Mouse (Mus musculus) lung, postnatal 36 days (tissue): ENCODE results near the gene Rnf126.

Experiments
- DNase-seq: peaks from one replicate; pipeline ENCODE4 v3.0.0; 2022; ENCODE audit warnings: mixed read lengths

The Rnf126 gene

GRCm38 (mm10) chr10:79792339-79793040 lies 25.7 kb upstream of the Rnf126 start:
- no peak for DNase-seq

- DNase-seq, result no peak
Measured at GRCm38 (mm10) chr10:79790861-79791260, 24.1 kb upstream of the Rnf126 start, which contains the start of gene Prss57. Gene Prss57, minus strand, starts transcription at chr10:79790961.

GRCm38 (mm10) chr10:79789581-79789980 lies 22.8 kb upstream of the Rnf126 start:
- no peak for DNase-seq

- peak; percentile 93 for DNase-seq
Measured at GRCm38 (mm10) chr10:79788386-79789158, 21.8 kb upstream of the Rnf126 start.

- peak; percentile 70 for DNase-seq
Measured at GRCm38 (mm10) chr10:79783920-79784800, 17.4 kb upstream of the Rnf126 start.

- no peak for DNase-seq
Measured at GRCm38 (mm10) chr10:79783050-79783449, 16.3 kb upstream of the Rnf126 start.

GRCm38 (mm10) chr10:79781956-79782355 lies 15.2 kb upstream of the Rnf126 start:
- DNase-seq, result no peak

- no peak for DNase-seq
Measured at GRCm38 (mm10) chr10:79781139-79781538, 14.4 kb upstream of the Rnf126 start.

GRCm38 (mm10) chr10:79780664-79781015 lies 13.9 kb upstream of the Rnf126 start:
- peak; percentile 88 for DNase-seq

- DNase-seq, result peak; percentile 98
Measured at GRCm38 (mm10) chr10:79779784-79780663, 13.3 kb upstream of the Rnf126 start.

- no peak for DNase-seq
Measured at GRCm38 (mm10) chr10:79779193-79779592, 12.4 kb upstream of the Rnf126 start.

- peak; percentile 59 for DNase-seq
Measured at GRCm38 (mm10) chr10:79778006-79778405, 11.3 kb upstream of the Rnf126 start.

GRCm38 (mm10) chr10:79777103-79777531 lies 10.4 kb upstream of the Rnf126 start, which contains the start of gene Fstl3:
Gene Fstl3, plus strand, starts transcription at chr10:79777272.
- peak; percentile 49 for DNase-seq

- no peak for DNase-seq
Measured at GRCm38 (mm10) chr10:79774486-79775279, 7.9 kb upstream of the Rnf126 start.

GRCm38 (mm10) chr10:79773208-79773607 lies 6.5 kb upstream of the Rnf126 start:
- no peak for DNase-seq

- no peak for DNase-seq
Measured at GRCm38 (mm10) chr10:79772320-79772719, 5.6 kb upstream of the Rnf126 start.

GRCm38 (mm10) chr10:79769329-79769728 lies 2.6 kb upstream of the Rnf126 start:
- DNase-seq, result no peak

GRCm38 (mm10) chr10:79768400-79768799 lies 1.6 kb upstream of the Rnf126 start:
- DNase-seq, result peak; percentile 88

GRCm38 (mm10) chr10:79767372-79768244 lies 856 bp upstream of the Rnf126 start:
- DNase-seq, result peak; percentile 94

GRCm38 (mm10) chr10:79766001-79766507 lies 698 bp downstream of the Rnf126 start:
- DNase-seq, result no peak
